Mouse (Mus musculus) MEL (cell line): ENCODE data around the gene Pla2g4b.

ENCODE experiments used
- ETS1 ChIP-seq: IDR thresholded peaks from 2 replicates; pipeline ENCODE4 v1.6.1; 2012; ENCODE audit warnings: low read depth, mild to moderate bottlenecking, inconsistent platforms, low read length, improper control_type of control experiment, moderate library complexity
- POLR2A ChIP-seq, 2 experiments: IDR thresholded peaks; 2 replicates each; pipeline ENCODE4 v1.6.1; 2011 to 2012; ENCODE audit warnings: low read length in 2 of 2, mild to moderate bottlenecking in 2 of 2, control low read depth in 1 of 2, improper control_type of control experiment in 1 of 2, low read depth in 1 of 2, moderate library complexity in 1 of 2; ENCODE audit not compliant: control insufficient read depth in 1 of 2, insufficient read depth in 1 of 2, poor library complexity in 1 of 2

GRCm38 (mm10) chr2:120086038-120086437 is 52.8 kb downstream of the Pla2g4b start:
- TF ChIP-seq ETS1 (no peak), POLR2A (IDR thresholded peaks at IDR 0.05; ENCODE audit: control insufficient read depth in 1 of 2, insufficient read depth in 1 of 2, low read depth in 1 of 2, low read length in 2 of 2, poor library complexity in 1 of 2) (no peak)
